Mouse (Mus musculus) frontal cortex, postnatal 14 days (tissue): ENCODE results near the gene Poc1a.

Experiments
- DNase-seq, 2 experiments: peaks; one replicate each; pipeline ENCODE4 v3.0.0; 2022; ENCODE audit warnings: low spot score in 2 of 2

The Poc1a gene

GRCm38 (mm10) chr9:106280808-106281544 lies at the start of gene Poc1a:
Poc1a (plus strand) TSS chr9:106281061.
- DNase-seq = peak; percentile 86 to 88

- DNase-seq = no peak
These were observed 49.6 kb upstream of the Poc1a start for GRCm38 (mm10) chr9:106231220-106231619.

- no peak for DNase-seq
These were observed 49.0 kb upstream of the Poc1a start for GRCm38 (mm10) chr9:106231816-106232215.

GRCm38 (mm10) chr9:106232956-106233355 lies 47.9 kb upstream of the Poc1a start:
- no peak for DNase-seq

GRCm38 (mm10) chr9:106233953-106234352 lies 46.9 kb upstream of the Poc1a start:
- no peak for DNase-seq

- DNase-seq = no peak
These were observed 45.5 kb upstream of the Poc1a start for GRCm38 (mm10) chr9:106235194-106235830.

- DNase-seq = no peak
These were observed 44.6 kb upstream of the Poc1a start for GRCm38 (mm10) chr9:106236156-106236817.

GRCm38 (mm10) chr9:106236818-106237211 lies 44.0 kb upstream of the Poc1a start:
- no peak for DNase-seq

- no peak for DNase-seq
These were observed 43.5 kb upstream of the Poc1a start for GRCm38 (mm10) chr9:106237401-106237800.

- no peak for DNase-seq
These were observed 43.0 kb upstream of the Poc1a start for GRCm38 (mm10) chr9:106237878-106238277.

GRCm38 (mm10) chr9:106241541-106242164 lies 39.2 kb upstream of the Poc1a start:
- DNase-seq = no peak

- DNase-seq = no peak
These were observed 37.9 kb upstream of the Poc1a start for GRCm38 (mm10) chr9:106242813-106243488.

- no peak for DNase-seq
These were observed 31.3 kb upstream of the Poc1a start for GRCm38 (mm10) chr9:106249550-106249949.

GRCm38 (mm10) chr9:106250245-106250644 lies 30.6 kb upstream of the Poc1a start:
- no peak for DNase-seq

GRCm38 (mm10) chr9:106251066-106251465 lies 29.8 kb upstream of the Poc1a start:
- no peak for DNase-seq

- DNase-seq = no peak
These were observed 26.9 kb upstream of the Poc1a start for GRCm38 (mm10) chr9:106254001-106254400.

- DNase-seq = no peak
These were observed 22.4 kb upstream of the Poc1a start for GRCm38 (mm10) chr9:106258412-106258811.

- DNase-seq = no peak
These were observed 21.9 kb upstream of the Poc1a start for GRCm38 (mm10) chr9:106258990-106259389.

GRCm38 (mm10) chr9:106261058-106261457 lies 19.8 kb upstream of the Poc1a start:
- no peak for DNase-seq

GRCm38 (mm10) chr9:106261491-106261890 lies 19.4 kb upstream of the Poc1a start:
- no peak for DNase-seq

- no peak for DNase-seq
These were observed 18.8 kb upstream of the Poc1a start for GRCm38 (mm10) chr9:106262075-106262474.
